Mouse (Mus musculus): ENCODE measurements around the gene Slain2. TPM values are rescaled to one million over a fixed set of nuclear protein-coding genes. Genes with fewer than 3 reads are reported as not detected.
A peak's percentile ranks its signal among the peaks of the same experiment; 100 is the strongest.

Slain2 gene
- total and polyA plus RNA-seq, 3 experiments, result 11.0 to 34.6 (median 27.5) TPM

GRCm38 (mm10) chr5:72984091-72984490 is 70.0 kb downstream of the Slain2 start:
- dilution Hi-C loops (cut with MboI; ENCODE audit: extremely low pct_ligation_motif_present, extremely low pct_unique_long_range_greater_than_20kb, low sequenced_read_pairs) (no loop called here), in situ Hi-C loops (cut with MboI; ENCODE audit: low pct_ligation_motif_present, low pct_unique_long_range_greater_than_20kb, low sequenced_read_pairs) (loop anchor here (5.0 kb wide), 1 partner anchor 398 kb away; no protein-coding TSS in a partner anchor)
- H3K4me3 ChIP-seq (replicated peaks in 1 of 3; ENCODE audit: low read depth in 2 of 3, low read length in 2 of 3, poor library complexity in 1 of 3), result no peak overlapping the region

GRCm38 (mm10) chr5:72987786-72988185 is 73.7 kb downstream of the Slain2 start:
- in situ Hi-C loops (cut with MboI; ENCODE audit: low pct_ligation_motif_present, low pct_unique_long_range_greater_than_20kb, low sequenced_read_pairs) (no loop called here), dilution Hi-C loops (cut with MboI; ENCODE audit: extremely low pct_ligation_motif_present, extremely low pct_unique_long_range_greater_than_20kb, low sequenced_read_pairs) (no loop called here)
- no peaks in the 10 kb centered on the region for H3K27me3 ChIP-seq (replicated peaks)
- peaks cover 0 to 2% of the 10 kb centered on the region in 2 experiments; a peak in 1 of 4 replicates for H3K4me1 ChIP-seq (ENCODE audit: control insufficient read depth in 1 of 2, insufficient read depth in 2 of 2)
- H3K36me3 ChIP-seq (replicated peaks in 1 of 2; ENCODE audit: control insufficient read depth in 1 of 2, insufficient read depth in 1 of 2, low read length in 1 of 2), result no peaks in the 10 kb centered on the region
- TF ChIP-seq NELFE (IDR thresholded peaks at IDR 0.05; ENCODE audit: low read depth, low read length) (no peak), MAX (IDR thresholded peaks at IDR 0.05; ENCODE audit: low read length) (no peak), CHD2 (IDR thresholded peaks at IDR 0.05; ENCODE audit: low read length) (no peak), CTCF (conservative IDR thresholded peaks at IDR 0.05 in 1 of 2, IDR thresholded peaks at IDR 0.05 in 1 of 2; ENCODE audit: low read depth in 2 of 2, low read length in 2 of 2) (no peak), POLR2AphosphoS2 (IDR thresholded peaks at IDR 0.05; ENCODE audit: low read depth, low read length) (no peak), ETS1 (conservative IDR thresholded peaks at IDR 0.05; ENCODE audit: low read depth, low read length) (no peak), ZNF384 (IDR thresholded peaks at IDR 0.05; ENCODE audit: low read depth, low read length) (no peak), JUND (conservative IDR thresholded peaks at IDR 0.05; ENCODE audit: low read depth, low read length) (no peak), E2F4 (IDR thresholded peaks at IDR 0.05; ENCODE audit: insufficient replicate concordance, low read depth, low read length) (no peak), RCOR1 (conservative IDR thresholded peaks at IDR 0.05; ENCODE audit: low read depth, low read length) (no peak), RAD21 (IDR thresholded peaks at IDR 0.05; ENCODE audit: low read depth, low read length) (no peak), ELF1 (IDR thresholded peaks at IDR 0.05; ENCODE audit: low read depth, low read length) (no peak)
- H3K79me2 ChIP-seq (replicated peaks; ENCODE audit: control insufficient read depth, extremely low read depth, insufficient read depth, poor library complexity, severe bottlenecking), result no peaks in the 10 kb centered on the region
- no peaks in the 10 kb centered on the region for H3K9me3 ChIP-seq (replicated peaks; ENCODE audit: low read length)
- DNase-seq (ENCODE audit: extremely low read depth), result no peak
- no peak overlapping the region for H3K9ac ChIP-seq (ENCODE audit: insufficient read depth, low read depth)
- H3K4me3 ChIP-seq (replicated peaks in 1 of 3; ENCODE audit: low read depth in 2 of 3, low read length in 2 of 3, poor library complexity in 1 of 3), result no peak overlapping the region
- H3K4me2 ChIP-seq (ENCODE audit: insufficient read depth, low read depth, poor library complexity, severe bottlenecking), result no peak overlapping the region
- no peak overlapping the region for H3K27ac ChIP-seq (ENCODE audit: insufficient read depth, low read depth)

More at GRCm38 (mm10) chr5:72984091-72984490, 70.0 kb downstream of the Slain2 start:
- peaks cover 0 to 14% of the 10 kb centered on the region in 2 experiments for H3K36me3 ChIP-seq (replicated peaks in 1 of 2; ENCODE audit: control insufficient read depth in 1 of 2, insufficient read depth in 1 of 2, low read length in 1 of 2)
- no peak overlapping the region for H3K27ac ChIP-seq (ENCODE audit: insufficient read depth, low read depth)
- H3K4me2 ChIP-seq (ENCODE audit: insufficient read depth, low read depth, poor library complexity, severe bottlenecking), result no peak overlapping the region
- no peaks in the 10 kb centered on the region for H3K27me3 ChIP-seq (replicated peaks)
- H3K4me1 ChIP-seq (ENCODE audit: control insufficient read depth in 1 of 2, insufficient read depth in 2 of 2), result peaks cover 0 to 7% of the 10 kb centered on the region in 2 experiments; a peak in 1 of 4 replicates
- TF ChIP-seq POLR2AphosphoS2 (IDR thresholded peaks at IDR 0.05; ENCODE audit: low read depth, low read length) (no peak), ZMIZ1 (IDR thresholded peaks at IDR 0.05; ENCODE audit: low read depth, low read length) (no peak), MAX (IDR thresholded peaks at IDR 0.05; ENCODE audit: low read length) (no peak), EP300 (IDR thresholded peaks at IDR 0.05; ENCODE audit: low read length) (no peak), MYC (IDR thresholded peaks at IDR 0.05; ENCODE audit: low read depth, low read length) (no peak), ZC3H11A (IDR thresholded peaks at IDR 0.05; ENCODE audit: low read depth, low read length) (peak; percentile 31; the same call in 1 of the 2 replicates), ZNF384 (IDR thresholded peaks at IDR 0.05; ENCODE audit: low read depth, low read length) (peak; percentile 10; the same call in 1 of the 2 replicates), RAD21 (IDR thresholded peaks at IDR 0.05; ENCODE audit: low read depth, low read length) (peak; percentile 88), MAZ (IDR thresholded peaks at IDR 0.05; ENCODE audit: low read depth, low read length) (no peak), SMC3 (IDR thresholded peaks at IDR 0.05; ENCODE audit: low read depth, low read length) (peak; percentile 76), MAFK (IDR thresholded peaks at IDR 0.05; ENCODE audit: insufficient replicate concordance, low read length) (no peak), ETS1 (conservative IDR thresholded peaks at IDR 0.05; ENCODE audit: low read depth, low read length) (no peak), TBP (conservative IDR thresholded peaks at IDR 0.05; ENCODE audit: low read depth, low read length) (no peak), CTCF (conservative IDR thresholded peaks at IDR 0.05 in 1 of 2, IDR thresholded peaks at IDR 0.05 in 1 of 2; ENCODE audit: low read depth in 2 of 2, low read length in 2 of 2) (peak; percentile 85 to 89), MXI1 (IDR thresholded peaks at IDR 0.05; ENCODE audit: low read depth, low read length) (no peak), CHD1 (IDR thresholded peaks at IDR 0.05; ENCODE audit: low read depth, low read length) (no peak), JUND (conservative IDR thresholded peaks at IDR 0.05; ENCODE audit: low read depth, low read length) (0 out of 2 replicates have a peak, but pooled peaks have one; percentile 11), E2F4 (IDR thresholded peaks at IDR 0.05; ENCODE audit: insufficient replicate concordance, low read depth, low read length) (no peak)
- no peaks in the 10 kb centered on the region for H3K79me2 ChIP-seq (replicated peaks; ENCODE audit: control insufficient read depth, extremely low read depth, insufficient read depth, poor library complexity, severe bottlenecking)
- no peaks in the 10 kb centered on the region for H3K9me3 ChIP-seq (replicated peaks; ENCODE audit: low read length)
- H3K9ac ChIP-seq (ENCODE audit: insufficient read depth, low read depth), result no peak overlapping the region
- peak; percentile 62 for DNase-seq (ENCODE audit: extremely low read depth)
